Mouse (Mus musculus) spleen, adult 2 months (tissue): Measurements from ENCODE around the gene Lgi4.

Source experiments
- CTCF ChIP-seq: fragments of 200-500 bp; IDR thresholded peaks from 2 replicates; pipeline ENCODE4 v1.5.1; 2011; ENCODE audit warnings: mild to moderate bottlenecking, inconsistent platforms; ENCODE audit not compliant: insufficient read depth, insufficient read length, insufficient replicate concordance; ENCODE audit errors: extremely low read depth
- POLR2A ChIP-seq: fragments of 200-500 bp; IDR thresholded peaks from 2 replicates; pipeline ENCODE4 v1.6.1; 2011; ENCODE audit warnings: low read depth, low read length, inconsistent platforms

GRCm38 (mm10) chr7:31042431-31042910, 16.7 kb upstream of the Lgi4 start, which contains the start of gene Fxyd5:
- no peak for TF ChIP-seq CTCF
- TF ChIP-seq POLR2A = no peak
